Mouse (Mus musculus): ENCODE data around the gene Slc22a18.

Gene Slc22a18

GRCm38 (mm10) chr7:143462516-143462915 is 11.0 kb upstream of the Slc22a18 start:
- no peak for DNase-seq (ENCODE audit: low read depth, low spot score)

GRCm38 (mm10) chr7:143463865-143464415 is 9.6 kb upstream of the Slc22a18 start:
- peak; percentile 54 for DNase-seq (ENCODE audit: low read depth, low spot score)

- no peak for DNase-seq (ENCODE audit: low read depth, low spot score)
Observed at GRCm38 (mm10) chr7:143464811-143465560, 8.6 kb upstream of the Slc22a18 start.

GRCm38 (mm10) chr7:143466099-143466677 is 7.3 kb upstream of the Slc22a18 start:
- DNase-seq (ENCODE audit: low read depth, low spot score) = peak; percentile 76

GRCm38 (mm10) chr7:143467714-143468113 is 5.8 kb upstream of the Slc22a18 start:
- DNase-seq (ENCODE audit: low read depth, low spot score) = no peak

GRCm38 (mm10) chr7:143469946-143470345 is 3.6 kb upstream of the Slc22a18 start:
- peak; percentile 50 for DNase-seq (ENCODE audit: low read depth, low spot score)

GRCm38 (mm10) chr7:143474811-143475210 is 1.3 kb downstream of the Slc22a18 start:
- DNase-seq (ENCODE audit: low read depth, low spot score) = no peak

GRCm38 (mm10) chr7:143475876-143476275 is 2.3 kb downstream of the Slc22a18 start:
- DNase-seq (ENCODE audit: low read depth, low spot score) = no peak

GRCm38 (mm10) chr7:143476702-143477335 is 3.3 kb downstream of the Slc22a18 start:
- DNase-seq (ENCODE audit: low read depth, low spot score) = peak; percentile 14

GRCm38 (mm10) chr7:143477800-143478199 is 4.3 kb downstream of the Slc22a18 start:
- DNase-seq (ENCODE audit: low read depth, low spot score) = no peak

- peak; percentile 61 for DNase-seq (ENCODE audit: low read depth, low spot score)
Observed at GRCm38 (mm10) chr7:143480498-143480897, 7.0 kb downstream of the Slc22a18 start.

GRCm38 (mm10) chr7:143481806-143482387 is 8.4 kb downstream of the Slc22a18 start:
- DNase-seq (ENCODE audit: low read depth, low spot score) = no peak

GRCm38 (mm10) chr7:143482541-143482940 is 9.0 kb downstream of the Slc22a18 start:
- no peak for DNase-seq (ENCODE audit: low read depth, low spot score)

GRCm38 (mm10) chr7:143489735-143490134 is 16.2 kb downstream of the Slc22a18 start:
- DNase-seq (ENCODE audit: low read depth, low spot score) = no peak

GRCm38 (mm10) chr7:143493616-143494126 is 20.1 kb downstream of the Slc22a18 start:
- DNase-seq (ENCODE audit: low read depth, low spot score) = no peak

- DNase-seq (ENCODE audit: low read depth, low spot score) = no peak
Observed at GRCm38 (mm10) chr7:143495104-143495961, 21.8 kb downstream of the Slc22a18 start.

GRCm38 (mm10) chr7:143498584-143498983 is 25.0 kb downstream of the Slc22a18 start:
- DNase-seq (ENCODE audit: low read depth, low spot score) = no peak

GRCm38 (mm10) chr7:143500912-143501311 is 27.4 kb downstream of the Slc22a18 start:
- DNase-seq (ENCODE audit: low read depth, low spot score) = no peak

- no peak for DNase-seq (ENCODE audit: low read depth, low spot score)
Observed at GRCm38 (mm10) chr7:143501643-143502417, 28.3 kb downstream of the Slc22a18 start.
